In the genomic region with DNA sequence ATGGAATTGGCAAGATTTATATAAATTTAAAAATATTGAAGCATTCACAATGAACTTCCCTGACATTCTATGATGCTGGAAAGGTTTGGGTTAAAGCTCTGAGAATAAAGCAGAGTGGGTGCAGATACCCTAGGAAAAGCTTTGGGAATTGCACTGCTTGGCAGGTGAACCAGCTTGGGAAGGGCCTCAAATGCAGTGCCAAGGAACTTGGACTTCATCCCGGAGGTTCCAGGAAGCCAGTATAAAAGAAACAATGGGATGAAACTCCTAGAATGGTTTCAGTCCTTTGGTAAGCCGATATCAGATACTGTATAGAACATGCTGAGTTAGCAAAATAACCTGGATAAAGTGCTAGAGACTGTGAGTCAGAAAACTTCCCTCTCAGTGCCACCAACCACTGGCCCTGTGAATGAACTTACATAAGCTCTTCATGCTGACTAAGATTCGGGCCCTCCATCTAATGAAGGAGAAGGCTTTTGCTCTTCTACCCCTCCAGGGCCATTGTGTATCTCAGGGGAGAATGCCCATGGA, we compare ENCODE assay signal across 33 mouse cellular contexts.
DNase-seq lines count a peak whose midpoint lies in the region; ATAC-seq and TF ChIP-seq lines count a peak whose summit lies in the region.
"Had no signal": no experiment of that assay in that cellular context is flagged by ENCODE, and none has a peak within 500 bp of the region (broad histone marks: within the 10 kb centered on the region; RNA-seq: fewer than 3 reads in every experiment).

No protein-coding gene starts in this region.

- no peak overlapping the region for H3K27ac ChIP-seq in forebrain, embryonic 14.5 days (ENCODE audit: low read depth, low read length)
- no peak overlapping the region for H3K27ac ChIP-seq in forebrain, embryonic 10.5 days
- H3K27ac ChIP-seq in layer of hippocampus, adult 2 months: peak overlapping the region; percentile 25; the same call in 1 of the 2 replicates
- H3K27ac ChIP-seq in ES-E14 (ENCODE audit: insufficient read depth, low read depth, low read length, poor library complexity, severe bottlenecking): no peak overlapping the region
- H3K27ac ChIP-seq: embryonic facial prominence, embryonic 10.5 days; embryonic facial prominence, embryonic 15.5 days; forebrain, embryonic 13.5 days; gastrocnemius, adult 2 months; hindbrain, embryonic 13.5 days; limb, embryonic 13.5 days; liver, embryonic 13.5 days; macrophage; midbrain, embryonic 13.5 days; neural tube, embryonic 15.5 days had no signal

- TF ChIP-seq CTCF in layer of hippocampus, adult 2 months (conservative IDR thresholded peaks at IDR 0.05): no peak

- no peak overlapping the region for H3K4me3 ChIP-seq in forebrain, embryonic 14.5 days (ENCODE audit: low read depth, low read length)
- H3K4me3 ChIP-seq in forebrain, embryonic 10.5 days: no peak overlapping the region
- no peak overlapping the region for H3K4me3 ChIP-seq in layer of hippocampus, adult 2 months
- H3K4me3 ChIP-seq in ES-E14 (ENCODE audit: insufficient read depth in 1 of 2, low read depth in 1 of 2, low read length in 2 of 2, poor library complexity in 1 of 2, severe bottlenecking in 1 of 2): no peak overlapping the region
- H3K4me3 ChIP-seq: embryonic facial prominence, embryonic 10.5 days; embryonic facial prominence, embryonic 15.5 days; forebrain, embryonic 13.5 days; gastrocnemius, adult 2 months; hindbrain, embryonic 13.5 days; limb, embryonic 13.5 days; liver, embryonic 13.5 days; midbrain, embryonic 13.5 days; neural tube, embryonic 15.5 days had no signal

- 48% methylated on average over 3 of the region's 3 CpGs for WGBS in forebrain, embryonic 14.5 days
- WGBS in forebrain, embryonic 10.5 days: 89% methylated on average over 3 of the region's 3 CpGs

- no peaks in the 10 kb centered on the region for H3K27me3 ChIP-seq in forebrain, embryonic 14.5 days (replicated peaks; ENCODE audit: control insufficient read depth, insufficient read depth, low read length)
- peaks cover 13% of the 10 kb centered on the region for H3K27me3 ChIP-seq in forebrain, embryonic 10.5 days (ENCODE audit: poor library complexity, severe bottlenecking)
- H3K27me3 ChIP-seq: embryonic facial prominence, embryonic 15.5 days; forebrain, embryonic 13.5 days; hindbrain, embryonic 13.5 days; limb, embryonic 13.5 days; liver, embryonic 13.5 days; midbrain, embryonic 13.5 days; neural tube, embryonic 15.5 days; Patski had no signal

- no peak overlapping the region for H3K4me2 ChIP-seq in forebrain, embryonic 14.5 days (ENCODE audit: low read length)
- H3K4me2 ChIP-seq: embryonic facial prominence, embryonic 15.5 days; forebrain, embryonic 13.5 days; hindbrain, embryonic 13.5 days; limb, embryonic 13.5 days; liver, embryonic 13.5 days; midbrain, embryonic 13.5 days; neural tube, embryonic 15.5 days had no signal

- H3K36me3 ChIP-seq in forebrain, embryonic 14.5 days (ENCODE audit: control insufficient read depth, insufficient read depth, low read length): no peaks in the 10 kb centered on the region
- no peaks in the 10 kb centered on the region for H3K36me3 ChIP-seq in forebrain, embryonic 10.5 days (replicated peaks)
- no peaks in the 10 kb centered on the region for H3K36me3 ChIP-seq in ES-E14 (ENCODE audit: control insufficient read depth, insufficient read depth, low read length, poor library complexity, severe bottlenecking)
- H3K36me3 ChIP-seq: embryonic facial prominence, embryonic 10.5 days; embryonic facial prominence, embryonic 15.5 days; G1E; hindbrain, embryonic 13.5 days; limb, embryonic 13.5 days; liver, embryonic 13.5 days; midbrain, embryonic 13.5 days; neural tube, embryonic 15.5 days had no signal

- ATAC-seq in forebrain, embryonic 14.5 days: no peak
- ATAC-seq: forebrain, embryonic 13.5 days; intestine, embryonic 16.5 days; lung, postnatal 0 days; midbrain, embryonic 13.5 days; Patski had no signal

- DNase-seq in forebrain, embryonic 14.5 days (ENCODE audit: low spot score): peak; percentile 38
- DNase-seq in forebrain, embryonic 10.5 days (ENCODE audit: extremely low spot score, low spot score): no peak
- no peak for DNase-seq in layer of hippocampus, adult 2 months (ENCODE audit: low spot score in 2 of 2)
- no peak for DNase-seq in layer of hippocampus, postnatal 36 days
- no peak for DNase-seq in ES-E14 (ENCODE audit: low read depth, low spot score)
- DNase-seq in brain, adult 2 months (ENCODE audit: low read depth, low spot score): peak; percentile 41
- DNase-seq in thymus, adult 18-20 months: no peak
- DNase-seq: adrenal gland, postnatal 10 days; B cell, adult 2 months; cerebellum, adult 9-10 months; gastrocnemius, adult 2 months; gastrocnemius, postnatal 36 days; heart, postnatal 36 days; kidney, adult 9 months; kidney, postnatal 10 days; layer of hippocampus, adult 9-11 months; liver, embryonic 13.5 days; lung, adult 18-20 months; retina, postnatal 1 day; right cerebral cortex, postnatal 14 days; thymus, postnatal 14 days had no signal

- in situ Hi-C loops in ES-E14 (cut with MboI; ENCODE audit: low sequenced_read_pairs in 2 of 2, unreplicated experiment in 2 of 2): no loop called here

- H3K9me3 ChIP-seq in forebrain, embryonic 14.5 days (replicated peaks; ENCODE audit: control insufficient read depth, low read length): no peaks in the 10 kb centered on the region
- no peaks in the 10 kb centered on the region for H3K9me3 ChIP-seq in forebrain, embryonic 10.5 days
- no peaks in the 10 kb centered on the region for H3K9me3 ChIP-seq in ES-E14 (ENCODE audit: control insufficient read depth, insufficient read depth, low read depth, low read length)
- H3K9me3 ChIP-seq: embryonic facial prominence, embryonic 10.5 days; embryonic facial prominence, embryonic 15.5 days; forebrain, embryonic 13.5 days; hindbrain, embryonic 13.5 days; limb, embryonic 13.5 days; liver, embryonic 13.5 days; midbrain, embryonic 13.5 days; neural tube, embryonic 15.5 days had no signal

- peaks cover 9% of the 10 kb centered on the region; the same call in 1 of the 2 replicates for H3K4me1 ChIP-seq in forebrain, embryonic 14.5 days (ENCODE audit: control insufficient read depth, insufficient read depth, low read length)
- peaks cover 18% of the 10 kb centered on the region for H3K4me1 ChIP-seq in forebrain, embryonic 10.5 days
- H3K4me1 ChIP-seq in ES-E14 (ENCODE audit: control insufficient read depth in 2 of 2, insufficient read depth in 2 of 2, low read length in 2 of 2, poor library complexity in 1 of 2): no peaks in the 10 kb centered on the region
- H3K4me1 ChIP-seq: embryonic facial prominence, embryonic 15.5 days; limb, embryonic 13.5 days; liver, embryonic 13.5 days had no signal

- H3K9ac ChIP-seq in forebrain, embryonic 14.5 days (ENCODE audit: low read length): no peak overlapping the region
- no peak overlapping the region for H3K9ac ChIP-seq in ES-E14 (ENCODE audit: insufficient read depth, low read depth, low read length, poor library complexity, severe bottlenecking)
- H3K9ac ChIP-seq: embryonic facial prominence, embryonic 15.5 days; forebrain, embryonic 13.5 days; hindbrain, embryonic 13.5 days; limb, embryonic 13.5 days; liver, embryonic 13.5 days; midbrain, embryonic 13.5 days; neural tube, embryonic 15.5 days had no signal

TF ChIP-seq in ES-E14, 5 proteins besides CTCF, POLR2A, EP300 and RAD21:
- TF ChIP-seq ZNF384 (IDR thresholded peaks at IDR 0.05; ENCODE audit: low read depth, low read length) (no peak), MAFK (IDR thresholded peaks at IDR 0.05; ENCODE audit: insufficient read depth, low read depth, low read length) (peak; percentile 71)

Comparison
In these comparisons a context has a peak if more than half of its experiments do, and no peak if none do; other contexts are left out.
1. DNase-seq: peak in forebrain, embryonic 14.5 days (single experiment) and brain, adult 2 months (single experiment); none in forebrain, embryonic 10.5 days (single experiment), layer of hippocampus, adult 2 months (0 of 2), layer of hippocampus, postnatal 36 days (0 of 2), ES-E14 (single experiment) and thymus, adult 18-20 months (0 of 2).